Mouse (Mus musculus): ENCODE data around the gene Arhgdia.

DNA sequence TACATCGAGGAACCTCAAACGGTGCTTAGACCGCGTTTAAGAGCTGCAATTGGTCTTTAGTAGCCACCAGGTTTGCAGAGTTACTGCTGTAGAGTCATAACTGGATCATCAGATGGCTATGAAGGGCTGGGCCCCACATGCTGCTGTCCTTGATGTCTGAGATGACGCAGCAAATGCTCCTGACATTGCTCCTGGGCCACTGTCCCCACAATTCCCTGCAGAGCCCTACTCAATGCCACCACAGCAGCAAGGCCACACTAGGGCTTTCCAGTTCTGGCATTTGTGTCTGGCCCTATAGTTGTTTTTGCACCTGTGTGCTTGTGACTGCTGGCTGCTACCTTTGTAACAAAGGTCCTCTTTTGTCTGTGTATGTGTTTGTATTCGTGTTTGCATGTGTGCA lies 41.4 kb upstream of the Arhgdia start:
- TF ChIP-seq POU5F1 (IDR thresholded peaks at IDR 0.05; ENCODE audit: borderline replicate concordance, low read length) (no peak), CTCF (conservative IDR thresholded peaks at IDR 0.05; ENCODE audit: low read length) (no peak)
